Mouse (Mus musculus): ENCODE measurements at regions not wholly inside any gene's neighbourhood (a gene's known extent, or its start where the extent isn't known, plus 50 kb on each side); places are given as distances from the start of the nearest gene placed in this dataset.

DNA sequence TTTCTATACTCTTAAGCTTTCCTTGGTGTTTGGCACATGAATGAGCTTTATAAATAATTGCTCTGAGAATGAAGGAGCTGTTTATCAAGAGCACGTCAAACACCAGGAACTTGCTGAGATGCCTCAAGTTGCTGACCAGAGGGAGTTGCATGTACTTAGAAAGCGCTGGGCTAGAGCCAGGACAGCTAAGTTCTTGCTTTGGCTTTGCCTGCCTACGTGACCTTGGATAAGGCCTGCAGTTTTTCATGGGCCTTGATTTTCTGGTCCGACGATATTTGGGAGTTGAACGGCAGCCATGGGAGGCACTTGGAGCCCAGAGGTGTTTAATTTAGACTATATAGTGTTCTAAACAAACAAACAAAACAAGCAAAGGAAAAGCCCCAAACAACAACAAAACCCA, 62.4 kb downstream of the Foxd1 start:
- H3K4me2 ChIP-seq (ENCODE audit: low read length), result no peak overlapping the region
- 90% methylated on average over 6 of the region's 6 CpGs for WGBS
- H3K27me3 ChIP-seq (replicated peaks; ENCODE audit: control insufficient read depth, insufficient read depth, low read length), result no peaks in the 10 kb centered on the region
- no peak for DNase-seq (ENCODE audit: low spot score)
- H3K36me3 ChIP-seq (ENCODE audit: control insufficient read depth, insufficient read depth, low read length), result no peaks in the 10 kb centered on the region
- no peak for ATAC-seq
- no peak overlapping the region for H3K9ac ChIP-seq (ENCODE audit: low read length)
- no peaks in the 10 kb centered on the region for H3K4me1 ChIP-seq (ENCODE audit: control insufficient read depth, insufficient read depth, low read length)
- no peak overlapping the region for H3K27ac ChIP-seq (ENCODE audit: low read depth, low read length)
- H3K9me3 ChIP-seq (replicated peaks; ENCODE audit: control insufficient read depth, low read length), result no peaks in the 10 kb centered on the region
- no peak overlapping the region for H3K4me3 ChIP-seq (ENCODE audit: low read depth, low read length)

GRCm38 (mm10) chr13:98414851-98415250, 60.8 kb downstream of the Foxd1 start:
- DNase-seq (ENCODE audit: low spot score), result no peak

DNA sequence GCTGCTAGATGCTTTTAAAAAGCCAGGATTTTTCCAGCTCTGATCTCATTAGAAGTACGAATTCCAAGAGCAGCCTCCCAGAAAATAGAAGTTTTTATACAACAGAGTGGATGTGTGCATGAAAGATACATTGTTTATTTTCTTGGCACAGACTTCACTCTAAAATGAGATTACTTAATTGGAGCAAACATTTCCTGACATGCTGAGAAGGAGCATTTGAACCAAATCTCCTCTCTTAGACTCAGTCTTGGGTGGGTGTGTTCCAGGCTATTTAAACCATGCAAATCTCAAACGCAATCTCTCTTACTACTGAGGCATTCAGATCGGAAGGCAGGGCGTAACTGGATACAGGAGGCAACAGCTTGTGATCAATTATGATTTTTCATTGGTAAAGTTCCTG, 59.2 kb downstream of the Foxd1 start:
- Histone ChIP-seq H3K36me3 (ENCODE audit: control insufficient read depth, insufficient read depth, low read length) (no peaks in the 10 kb centered on the region), H3K4me2 (ENCODE audit: low read length) (no peak overlapping the region), H3K4me3 (ENCODE audit: low read depth, low read length) (no peak overlapping the region), H3K4me1 (ENCODE audit: control insufficient read depth, insufficient read depth, low read length) (no peaks in the 10 kb centered on the region), H3K27me3 (replicated peaks; ENCODE audit: control insufficient read depth, insufficient read depth, low read length) (no peaks in the 10 kb centered on the region), H3K9me3 (replicated peaks; ENCODE audit: control insufficient read depth, low read length) (no peaks in the 10 kb centered on the region), H3K9ac (ENCODE audit: low read length) (no peak overlapping the region), H3K27ac (ENCODE audit: low read depth, low read length) (no peak overlapping the region)
- DNase-seq (ENCODE audit: low spot score) (no peak), ATAC-seq (no peak)
- 49% methylated on average over 4 of the region's 4 CpGs for WGBS

More at GRCm38 (mm10) chr13:98414851-98415250, 60.8 kb downstream of the Foxd1 start:
- Histone ChIP-seq H3K4me3 (ENCODE audit: low read depth, low read length) (no peak overlapping the region), H3K27ac (ENCODE audit: low read depth, low read length) (no peak overlapping the region), H3K4me2 (ENCODE audit: low read length) (no peak overlapping the region), H3K4me1 (ENCODE audit: control insufficient read depth, insufficient read depth, low read length) (no peaks in the 10 kb centered on the region), H3K9me3 (replicated peaks; ENCODE audit: control insufficient read depth, low read length) (no peaks in the 10 kb centered on the region), H3K9ac (ENCODE audit: low read length) (no peak overlapping the region), H3K36me3 (ENCODE audit: control insufficient read depth, insufficient read depth, low read length) (no peaks in the 10 kb centered on the region), H3K27me3 (replicated peaks; ENCODE audit: control insufficient read depth, insufficient read depth, low read length) (no peaks in the 10 kb centered on the region)
- WGBS, result 63% methylated on average over 3 of the region's 3 CpGs
- ATAC-seq, result no peak

Data from forebrain, embryonic 14.5 days (tissue).